Mouse (Mus musculus): Measurements from ENCODE around the gene Inhbc. TPM values are rescaled to one million over a fixed set of nuclear protein-coding genes. Genes with fewer than 3 reads are reported as not detected.

The Inhbc gene
- total and polyA plus RNA-seq, 3 experiments: 0.08 to 0.20 TPM; not detected in 1

Other genes with a start within 250 kb of the Inhbc start
- 100 to 1,000 TPM; 127 to 147 TPM for gene Os9, start 249.3 kb downstream of the Inhbc start, total RNA-seq (2021)
- 82.2 and 108 TPM in 2 replicates for gene Os9, start 249.3 kb downstream of the Inhbc start, polyA plus RNA-seq (2012; rRNA removed)
- 10 to 100 TPM in 1 of 2 experiments, 1 to 10 TPM in 1; 8.3 to 11.6 TPM for gene B4galnt1, start 205.2 kb downstream of the Inhbc start, total RNA-seq (2021)
- gene B4galnt1, start 205.2 kb downstream of the Inhbc start, polyA plus RNA-seq (2012; rRNA removed): 17.8 and 19.1 TPM in 2 replicates
- gene Slc26a10, start 189.8 kb downstream of the Inhbc start, total RNA-seq (2021): under 1 TPM; 0.35 to 0.58 TPM
- gene Slc26a10, start 189.8 kb downstream of the Inhbc start, polyA plus RNA-seq (2012; rRNA removed): 1.1 and 2.4 TPM in 2 replicates
- 10 to 100 TPM; 16.0 to 25.8 TPM for gene Arhgef25, start 180.3 kb downstream of the Inhbc start, total RNA-seq (2021)
- 41.3 and 44.9 TPM in 2 replicates for gene Arhgef25, start 180.3 kb downstream of the Inhbc start, polyA plus RNA-seq (2012; rRNA removed)
- 10 to 100 TPM; 53.6 to 75.7 TPM for gene Dtx3, start 174.7 kb downstream of the Inhbc start, total RNA-seq (2021)
- 203 and 219 TPM in 2 replicates for gene Dtx3, start 174.7 kb downstream of the Inhbc start, polyA plus RNA-seq (2012; rRNA removed)
- gene Pip4k2c, start 158.8 kb downstream of the Inhbc start, total RNA-seq (2021): 10 to 100 TPM; 41.6 to 47.8 TPM
- gene Pip4k2c, start 158.8 kb downstream of the Inhbc start, polyA plus RNA-seq (2012; rRNA removed): 21.7 and 22.5 TPM in 2 replicates
- gene Kif5a, start 107.1 kb downstream of the Inhbc start, total RNA-seq (2021): 1 to 10 TPM; 6.2 to 7.8 TPM
- gene Kif5a, start 107.1 kb downstream of the Inhbc start, polyA plus RNA-seq (2012; rRNA removed): 28.9 and 30.1 TPM in 2 replicates
- gene Dctn2, start 104.1 kb downstream of the Inhbc start, total RNA-seq (2021): 100 to 1,000 TPM; 149 to 168 TPM
- gene Dctn2, start 104.1 kb downstream of the Inhbc start, polyA plus RNA-seq (2012; rRNA removed): 205 and 234 TPM in 2 replicates
- gene Mbd6, start 81.4 kb downstream of the Inhbc start, total RNA-seq (2021): 10 to 100 TPM; 39.7 to 45.0 TPM
- 99.9 and 105 TPM in 2 replicates for gene Mbd6, start 81.4 kb downstream of the Inhbc start, polyA plus RNA-seq (2012; rRNA removed)
- gene Mars, start 58.6 kb downstream of the Inhbc start, total RNA-seq (2021): 100 to 1,000 TPM; 106 to 128 TPM
- gene Mars, start 58.6 kb downstream of the Inhbc start, polyA plus RNA-seq (2012; rRNA removed): 90.6 and 111 TPM in 2 replicates
- 1 to 10 TPM; 1.9 to 2.7 TPM for gene Arhgap9, start 48.5 kb downstream of the Inhbc start, total RNA-seq (2021)
- gene Arhgap9, start 48.5 kb downstream of the Inhbc start, polyA plus RNA-seq (2012; rRNA removed): 2.7 and 3.7 TPM in 2 replicates
- gene Gli1, start 28.5 kb downstream of the Inhbc start, total RNA-seq (2021): 1 to 10 TPM; 2.6 to 5.0 TPM
- gene Gli1, start 28.5 kb downstream of the Inhbc start, polyA plus RNA-seq (2012; rRNA removed): 9.1 and 10.2 TPM in 2 replicates
- gene Inhbe, start 16.0 kb downstream of the Inhbc start, total RNA-seq (2021): not detected
- gene Inhbe, start 16.0 kb downstream of the Inhbc start, polyA plus RNA-seq (2012; rRNA removed): 0.01 and 0.02 TPM in 2 replicates
- 100 to 1,000 TPM; 116 to 127 TPM for gene R3hdm2, start 9.9 kb upstream of the Inhbc start, total RNA-seq (2021)
- gene R3hdm2, start 9.9 kb upstream of the Inhbc start, polyA plus RNA-seq (2012; rRNA removed): 182 and 274 TPM in 2 replicates
- 1 to 10 TPM in 1 of 2 experiments, under 1 TPM in 1; 0.93 to 1.8 TPM for gene Stac3, start 131.3 kb upstream of the Inhbc start, total RNA-seq (2021)
- 1.5 and 2.5 TPM in 2 replicates for gene Stac3, start 131.3 kb upstream of the Inhbc start, polyA plus RNA-seq (2012; rRNA removed)
- 10 to 100 TPM; 45.8 to 53.5 TPM for gene Ndufa4l2, start 144.5 kb upstream of the Inhbc start, total RNA-seq (2021)
- 86.0 and 107 TPM in 2 replicates for gene Ndufa4l2, start 144.5 kb upstream of the Inhbc start, polyA plus RNA-seq (2012; rRNA removed)
- gene Shmt2, start 152.0 kb upstream of the Inhbc start, total RNA-seq (2021): 10 to 100 TPM; 43.3 to 48.8 TPM
- gene Shmt2, start 152.0 kb upstream of the Inhbc start, polyA plus RNA-seq (2012; rRNA removed): 84.2 and 106 TPM in 2 replicates
- 10 to 100 TPM in 1 of 2 experiments, 1 to 10 TPM in 1; 5.0 to 11.7 TPM for gene Nxph4, start 164.1 kb upstream of the Inhbc start, total RNA-seq (2021)
- gene Nxph4, start 164.1 kb upstream of the Inhbc start, polyA plus RNA-seq (2012; rRNA removed): 7.4 and 7.8 TPM in 2 replicates

Measured in adrenal gland, adult 2 months (tissue).